Mouse (Mus musculus) ES-Bruce4 (cell line): ENCODE results near the gene Grid2. TPM values are rescaled to one million over a fixed set of nuclear protein-coding genes. Genes with fewer than 3 reads are reported as not detected.

Experiments
- H3K27ac ChIP-seq: 2 replicates; pipeline ENCODE4 v1.5.1; 2012; ENCODE audit warnings: low read length, inconsistent platforms; ENCODE audit not compliant: insufficient read depth
- H3K27me3 ChIP-seq: 2 replicates; pipeline ENCODE4 v1.6.1; 2012; ENCODE audit warnings: mild to moderate bottlenecking, low read length, inconsistent platforms; ENCODE audit not compliant: control insufficient read depth, poor library complexity, insufficient read depth, severe bottlenecking
- H3K36me3 ChIP-seq: 2 replicates; pipeline ENCODE4 v1.6.1; 2012; ENCODE audit warnings: inconsistent platforms, mild to moderate bottlenecking, low read length, moderate library complexity; ENCODE audit not compliant: control insufficient read depth, poor library complexity, insufficient read depth, severe bottlenecking
- H3K4me1 ChIP-seq: one replicate; pipeline ENCODE4 v1.8.1; 2011; ENCODE audit warnings: low read length; ENCODE audit not compliant: control insufficient read depth, insufficient read depth
- H3K4me3 ChIP-seq: 2 replicates; pipeline ENCODE4 v1.5.1; 2011; ENCODE audit warnings: low read depth, mild to moderate bottlenecking, low read length
- H3K9ac ChIP-seq: 2 replicates; pipeline ENCODE4 v1.6.1; 2012; ENCODE audit warnings: low read depth, mild to moderate bottlenecking, inconsistent platforms; ENCODE audit not compliant: poor library complexity, severe bottlenecking
- H3K9me3 ChIP-seq: replicated peaks from 2 replicates; pipeline ENCODE4 v1.6.1; 2012; ENCODE audit warnings: mild to moderate bottlenecking, low read length, inconsistent platforms; ENCODE audit not compliant: control insufficient read depth, poor library complexity, insufficient read depth, severe bottlenecking
- CTCF ChIP-seq: IDR thresholded peaks from one replicate; pipeline ENCODE4 v1.8.1; 2011; ENCODE audit warnings: low read depth, low read length
- EP300 ChIP-seq: IDR thresholded peaks from 2 replicates; pipeline ENCODE4 v1.6.1; 2011; ENCODE audit warnings: low read depth, low read length; ENCODE audit not compliant: insufficient read depth
- POLR2A ChIP-seq: IDR thresholded peaks from one replicate; pipeline ENCODE4 v1.8.1; 2011; ENCODE audit warnings: low read length; ENCODE audit not compliant: insufficient read depth
- polyA plus RNA-seq: library from polyadenylated mRNA; stranded (reverse); fragments of >200 nt; gene quantifications from 2 replicates; pipeline ENCODE4 v1.2.4, GENCODE M21; 2011; ENCODE audit warnings: low read depth; ENCODE audit not compliant: missing spikeins, insufficient read depth, insufficient read length

Grid2 gene
- polyA plus RNA-seq, 1 experiment: 0.15 TPM

GRCm38 (mm10) chr6:64734441-64735320 lies 1479.0 kb downstream of the Grid2 start:
- Histone ChIP-seq H3K27ac (no peak overlapping the region), H3K4me3 (peak overlapping the region; percentile 37), H3K9me3 (no peaks in the 10 kb centered on the region), H3K27me3 (peaks cover 28% of the 10 kb centered on the region), H3K9ac (0 out of 2 replicates have a peak overlapping the region, but pooled peaks have one; percentile 29), H3K4me1 (no peaks in the 10 kb centered on the region), H3K36me3 (no peaks in the 10 kb centered on the region)
- TF ChIP-seq EP300 (no peak), POLR2A (no peak), CTCF (no peak)

- Histone ChIP-seq H3K9me3 (no peaks in the 10 kb centered on the region), H3K4me1 (no peaks in the 10 kb centered on the region), H3K36me3 (no peaks in the 10 kb centered on the region), H3K9ac (no peak overlapping the region), H3K27ac (no peak overlapping the region), H3K4me3 (no peak overlapping the region), H3K27me3 (peaks cover 29% of the 10 kb centered on the region)
- TF ChIP-seq EP300 (no peak), CTCF (no peak), POLR2A (no peak)
These were observed 1480.6 kb downstream of the Grid2 start for GRCm38 (mm10) chr6:64736317-64736716.

GRCm38 (mm10) chr6:64742915-64743489 lies 1487.3 kb downstream of the Grid2 start:
- no peak overlapping the region for H3K9ac ChIP-seq
- no peaks in the 10 kb centered on the region for H3K4me1 ChIP-seq
- H3K27ac ChIP-seq: no peak overlapping the region
- peaks cover 5% of the 10 kb centered on the region for H3K27me3 ChIP-seq
- H3K9me3 ChIP-seq: no peaks in the 10 kb centered on the region
- TF ChIP-seq CTCF (no peak), POLR2A (no peak), EP300 (no peak)
- no peaks in the 10 kb centered on the region for H3K36me3 ChIP-seq
- no peak overlapping the region for H3K4me3 ChIP-seq
